ENCODE assay signal across 8 mouse cellular contexts in the genomic region with DNA sequence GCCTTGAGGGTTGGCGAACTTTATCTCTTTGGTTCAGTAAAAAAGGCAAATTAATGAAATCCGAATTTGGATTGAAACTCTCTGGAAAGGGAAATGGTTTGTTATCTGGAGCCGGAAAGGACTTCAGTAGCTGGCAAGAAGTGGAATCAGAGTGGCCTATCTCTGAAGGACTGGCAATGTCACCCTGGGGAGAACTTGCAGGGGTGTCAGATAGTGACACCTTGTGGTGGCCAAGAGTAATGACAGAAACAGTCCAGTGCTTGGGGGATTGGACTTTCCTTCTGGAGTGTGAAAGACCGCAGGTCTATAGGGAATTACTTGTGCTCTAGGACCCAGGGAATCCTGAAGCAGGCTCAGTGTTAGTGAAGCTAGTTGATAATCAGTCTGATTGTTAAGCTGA. TPM values are rescaled to one million over a fixed set of nuclear protein-coding genes. Genes with fewer than 3 reads are reported as not detected.
DNase-seq lines count a peak whose midpoint lies in the region; ATAC-seq and TF ChIP-seq lines count a peak whose summit lies in the region.

No protein-coding gene starts in this region.

- no peak overlapping the region for H3K27ac ChIP-seq in CH12.LX (ENCODE audit: insufficient read depth, low read depth)
- H3K27ac ChIP-seq in kidney, embryonic 15.5 days = no peak overlapping the region

- peaks cover 5% of the 10 kb centered on the region for H3K9me3 ChIP-seq in CH12.LX (replicated peaks; ENCODE audit: low read length)
- H3K9me3 ChIP-seq in kidney, embryonic 15.5 days (replicated peaks) = no peaks in the 10 kb centered on the region

- no peak overlapping the region for H3K4me2 ChIP-seq in CH12.LX (ENCODE audit: insufficient read depth, low read depth, poor library complexity, severe bottlenecking)
- no peak overlapping the region for H3K4me2 ChIP-seq in kidney, embryonic 15.5 days

- no peak for TF ChIP-seq EP300 in CH12.LX (IDR thresholded peaks at IDR 0.05; ENCODE audit: low read length)

- no peak overlapping the region for H3K9ac ChIP-seq in CH12.LX (ENCODE audit: insufficient read depth, low read depth)
- no peak overlapping the region for H3K9ac ChIP-seq in kidney, embryonic 15.5 days

- dilution Hi-C loops in CH12.LX (cut with MboI; ENCODE audit: extremely low pct_ligation_motif_present, extremely low pct_unique_long_range_greater_than_20kb, low sequenced_read_pairs) = no loop called here

- peaks cover 0 to 3% of the 10 kb centered on the region in 2 experiments for H3K36me3 ChIP-seq in CH12.LX (replicated peaks in 1 of 2; ENCODE audit: control insufficient read depth in 1 of 2, insufficient read depth in 1 of 2, low read length in 1 of 2)
- no peaks in the 10 kb centered on the region for H3K36me3 ChIP-seq in kidney, embryonic 15.5 days

- intact Hi-C loops in heart, postnatal 25 days (cut with DNase I) = loop anchor here (1.0 to 5.0 kb wide), 3 partner anchors 47 to 120 kb away; no protein-coding TSS in a partner anchor

- no peak overlapping the region for H3K4me3 ChIP-seq in CH12.LX (replicated peaks in 1 of 3; ENCODE audit: low read depth in 2 of 3, low read length in 2 of 3, poor library complexity in 1 of 3)
- H3K4me3 ChIP-seq in kidney, embryonic 15.5 days (replicated peaks) = no peak overlapping the region

- 21% methylated on average over 4 of the region's 4 CpGs for WGBS in kidney, embryonic 15.5 days

- H3K79me2 ChIP-seq in CH12.LX (replicated peaks; ENCODE audit: control insufficient read depth, extremely low read depth, insufficient read depth, poor library complexity, severe bottlenecking) = no peaks in the 10 kb centered on the region

- in situ Hi-C loops in CH12.LX (cut with MboI; ENCODE audit: low pct_ligation_motif_present, low pct_unique_long_range_greater_than_20kb, low sequenced_read_pairs) = loop anchor here (5.0 to 25.0 kb wide), 2 partner anchors 112 to 462 kb away; partner anchors contain the start of gene Fes

- no peak for TF ChIP-seq POLR2A in CH12.LX (IDR thresholded peaks at IDR 0.05; ENCODE audit: low read depth, low read length)

- TF ChIP-seq RAD21 in CH12.LX (IDR thresholded peaks at IDR 0.05; ENCODE audit: low read depth, low read length) = no peak; the same call in none of the 2 replicates

- peak; percentile 84 to 97; a peak in 3 of 4 replicates for TF ChIP-seq CTCF in CH12.LX (conservative IDR thresholded peaks at IDR 0.05 in 1 of 2, IDR thresholded peaks at IDR 0.05 in 1 of 2; ENCODE audit: low read depth in 2 of 2, low read length in 2 of 2)

- DNase-seq in heart, adult 11 months = peak; percentile 92
- DNase-seq in heart, postnatal 25 days (ENCODE audit: low spot score) = no peak
- DNase-seq in CH12.LX (ENCODE audit: extremely low read depth) = peak; percentile 74
- DNase-seq in cerebellum, adult 9-10 months = peak; percentile 59
- peak; percentile 69 to 75 for DNase-seq in heart, adult 18-20 months
- DNase-seq in layer of hippocampus, postnatal 36 days = no peak

- H3K4me1 ChIP-seq in CH12.LX (ENCODE audit: control insufficient read depth in 1 of 2, insufficient read depth in 2 of 2) = peaks cover 6 to 12% of the 10 kb centered on the region in 2 experiments; a peak in 3 of 4 replicates
- 0 out of 2 replicates have a peak, but pooled peaks cover 3% of the 10 kb centered on the region for H3K4me1 ChIP-seq in kidney, embryonic 15.5 days

- ATAC-seq in kidney, embryonic 15.5 days (replicated peaks; ENCODE audit: low FRiP score) = peak; percentile 71
- ATAC-seq in megakaryocyte progenitor cell, adult 5-6 weeks (replicated peaks; ENCODE audit: poor library complexity) = peak; percentile 99

- H3K27me3 ChIP-seq in CH12.LX (replicated peaks) = no peaks in the 10 kb centered on the region
- no peaks in the 10 kb centered on the region for H3K27me3 ChIP-seq in kidney, embryonic 15.5 days

TF ChIP-seq in CH12.LX, 34 proteins besides CTCF, POLR2A, EP300 and RAD21:
- 0 out of 2 replicates have a peak, but pooled peaks have one; percentile 15 for TF ChIP-seq JUND (conservative IDR thresholded peaks at IDR 0.05; ENCODE audit: low read depth, low read length)
- TF ChIP-seq USF2 (conservative IDR thresholded peaks at IDR 0.05; ENCODE audit: low read depth, low read length) = no peak
- TF ChIP-seq ZC3H11A (IDR thresholded peaks at IDR 0.05; ENCODE audit: low read depth, low read length) = peak; percentile 90
- TF ChIP-seq SMC3 (IDR thresholded peaks at IDR 0.05; ENCODE audit: low read depth, low read length) = peak; percentile 99
- TF ChIP-seq HCFC1 (IDR thresholded peaks at IDR 0.05; ENCODE audit: low read depth, low read length) = no peak
- TF ChIP-seq TCF12 (IDR thresholded peaks at IDR 0.05; ENCODE audit: low read depth, low read length) = 0 out of 2 replicates have a peak, but pooled peaks have one; percentile 28
- no peak for TF ChIP-seq NRF1 (IDR thresholded peaks at IDR 0.05; ENCODE audit: low read depth, low read length)
- 0 out of 2 replicates have a peak, but pooled peaks have one; percentile 48 for TF ChIP-seq NELFE (IDR thresholded peaks at IDR 0.05; ENCODE audit: low read depth, low read length)
- TF ChIP-seq USF1 (IDR thresholded peaks at IDR 0.05; ENCODE audit: low read depth, low read length) = no peak
- TF ChIP-seq MAFK (IDR thresholded peaks at IDR 0.05; ENCODE audit: insufficient replicate concordance, low read length) = no peak
- peak; percentile 27; the same call in 1 of the 2 replicates for TF ChIP-seq MAZ (IDR thresholded peaks at IDR 0.05; ENCODE audit: low read depth, low read length)
- TF ChIP-seq MYC (IDR thresholded peaks at IDR 0.05; ENCODE audit: low read depth, low read length) = 0 out of 2 replicates have a peak, but pooled peaks have one; percentile 28
- TF ChIP-seq IRF4 (IDR thresholded peaks at IDR 0.05; ENCODE audit: low read depth, low read length) = peak; percentile 43; the same call in 1 of the 2 replicates
- TF ChIP-seq ETS1 (conservative IDR thresholded peaks at IDR 0.05; ENCODE audit: low read depth, low read length) = no peak
- TF ChIP-seq ZMIZ1 (IDR thresholded peaks at IDR 0.05; ENCODE audit: low read depth, low read length) = no peak
- no peak for TF ChIP-seq KAT2A (IDR thresholded peaks at IDR 0.05; ENCODE audit: insufficient replicate concordance, low read length)
- peak; percentile 49; the same call in 1 of the 2 replicates for TF ChIP-seq MEF2A (IDR thresholded peaks at IDR 0.05; ENCODE audit: borderline replicate concordance, low read depth, low read length)
- no peak for TF ChIP-seq MXI1 (IDR thresholded peaks at IDR 0.05; ENCODE audit: low read depth, low read length)

RNA-seq across cellular contexts. Expression of gene Zscan2, which starts 11.0 kb away (rescaled TPM):
- 1 to 10 TPM; 5.4 to 6.1 TPM for total RNA-seq in heart, postnatal 25 days (2021)
- 2.3 and 3.7 TPM in 2 replicates for total RNA-seq in CH12.LX (2012; rRNA removed)
- 0.82 and 1.3 TPM in 2 replicates for total RNA-seq in CH12.LX (2014; rRNA removed)
- polyA plus RNA-seq in CH12.LX (2012; ENCODE audit: insufficient read length, low read depth) = 1.7 TPM in 2 replicates
- 1 to 10 TPM; 3.7 to 6.4 TPM for total RNA-seq in heart, adult 18-20 months (2021)
- 2.8 and 2.9 TPM in 2 replicates for polyA plus RNA-seq in kidney, embryonic 15.5 days (2015; fragmentation: Nextera tagmentation; extraction: Ambion mirVana)
- 3.5 and 3.7 TPM in 2 replicates for total RNA-seq in megakaryocyte progenitor cell, adult 5-6 weeks (2015)
- 6.7 and 10.0 TPM in 2 replicates for total RNA-seq in megakaryocyte progenitor cell, adult 5-6 weeks (2017)
- total RNA-seq in layer of hippocampus, postnatal 36 days (2021) = 10 to 100 TPM; 12.9 to 13.2 TPM

RNA-seq across cellular contexts. Expression of gene Iqgap1, which starts 23.9 kb away (rescaled TPM):
- total RNA-seq in heart, postnatal 25 days (2021) = 10 to 100 TPM; 39.8 to 46.7 TPM
- 77.0 and 87.5 TPM in 2 replicates for total RNA-seq in CH12.LX (2012; rRNA removed)
- total RNA-seq in CH12.LX (2014; rRNA removed) = 43.1 and 49.6 TPM in 2 replicates
- polyA plus RNA-seq in CH12.LX (2012; ENCODE audit: insufficient read length, low read depth) = 83.1 and 126 TPM in 2 replicates
- total RNA-seq in heart, adult 18-20 months (2021) = 10 to 100 TPM; 32.7 to 35.3 TPM
- 95.2 and 95.3 TPM in 2 replicates for polyA plus RNA-seq in kidney, embryonic 15.5 days (2015; fragmentation: Nextera tagmentation; extraction: Ambion mirVana)
- 90.5 and 94.3 TPM in 2 replicates for total RNA-seq in megakaryocyte progenitor cell, adult 5-6 weeks (2015)
- 81.0 and 113 TPM in 2 replicates for total RNA-seq in megakaryocyte progenitor cell, adult 5-6 weeks (2017)
- total RNA-seq in layer of hippocampus, postnatal 36 days (2021) = 10 to 100 TPM; 19.5 to 23.9 TPM

RNA-seq across cellular contexts. Expression of gene Wdr73, which starts 51.4 kb away (rescaled TPM):
- total RNA-seq in heart, postnatal 25 days (2021) = 1 to 10 TPM; 5.7 to 6.0 TPM
- total RNA-seq in CH12.LX (2012; rRNA removed) = 42.4 and 48.9 TPM in 2 replicates
- total RNA-seq in CH12.LX (2014; rRNA removed) = 55.7 and 64.2 TPM in 2 replicates
- 44.6 and 48.1 TPM in 2 replicates for polyA plus RNA-seq in CH12.LX (2012; ENCODE audit: insufficient read length, low read depth)
- total RNA-seq in heart, adult 18-20 months (2021) = 1 to 10 TPM; 7.5 to 8.6 TPM
- polyA plus RNA-seq in kidney, embryonic 15.5 days (2015; fragmentation: Nextera tagmentation; extraction: Ambion mirVana) = 36.7 and 37.5 TPM in 2 replicates
- 14.2 and 18.4 TPM in 2 replicates for total RNA-seq in megakaryocyte progenitor cell, adult 5-6 weeks (2015)
- total RNA-seq in megakaryocyte progenitor cell, adult 5-6 weeks (2017) = 18.2 and 19.6 TPM in 2 replicates
- total RNA-seq in layer of hippocampus, postnatal 36 days (2021) = 10 to 100 TPM; 24.5 to 28.7 TPM

RNA-seq across cellular contexts. Expression of gene Nmb, which starts 55.2 kb away (rescaled TPM):
- 1 to 10 TPM; 5.8 to 7.7 TPM for total RNA-seq in heart, postnatal 25 days (2021)
- total RNA-seq in CH12.LX (2012; rRNA removed) (0.47 and 0.67 TPM in 2 replicates), CH12.LX (2014; rRNA removed) (0.66 TPM in 1 of 2 replicates, not detected in the other)
- 0.47 and 1.1 TPM in 2 replicates for polyA plus RNA-seq in CH12.LX (2012; ENCODE audit: insufficient read length, low read depth)
- total RNA-seq in heart, adult 18-20 months (2021) = 10 to 100 TPM in 1 of 2 experiments, 1 to 10 TPM in 1; 9.2 to 10.8 TPM
- 8.2 and 10.0 TPM in 2 replicates for polyA plus RNA-seq in kidney, embryonic 15.5 days (2015; fragmentation: Nextera tagmentation; extraction: Ambion mirVana)
- 6.8 and 8.6 TPM in 2 replicates for total RNA-seq in megakaryocyte progenitor cell, adult 5-6 weeks (2015)
- total RNA-seq in megakaryocyte progenitor cell, adult 5-6 weeks (2017) = 0.57 and 3.1 TPM in 2 replicates
- total RNA-seq in layer of hippocampus, postnatal 36 days (2021) = 10 to 100 TPM in 1 of 2 experiments, 1 to 10 TPM in 1; 9.9 to 11.0 TPM

Comparison
In these comparisons a context has a peak if more than half of its experiments do, and no peak if none do; other contexts are left out.
1. DNase-seq: peak in heart, adult 11 months (single experiment), CH12.LX (single experiment), cerebellum, adult 9-10 months (single experiment) and heart, adult 18-20 months (2 of 2); none in heart, postnatal 25 days (single experiment) and layer of hippocampus, postnatal 36 days (0 of 2).